Mouse (Mus musculus): ENCODE results near the gene Ppcdc. TPM values are rescaled to one million over a fixed set of nuclear protein-coding genes. Genes with fewer than 3 reads are reported as not detected.
"Not testable (repeated sequence)": the region's sequence is repeated elsewhere in the genome, so short reads cannot be mapped to it uniquely, and the experiment has no call there.

The Ppcdc gene
- polyA plus RNA-seq, 1 experiment from 2014 or later: 7.9 TPM

GRCm38 (mm10) chr9:57439083-57439482 lies 841 bp downstream of the Ppcdc start:
- peak overlapping the region; percentile 75; the same call in 1 of the 2 replicates for H3K27ac ChIP-seq
- peaks cover 2% of the 10 kb centered on the region; the same call in 1 of the 2 replicates for H3K36me3 ChIP-seq (ENCODE audit: inconsistent target)
- H3K79me2 ChIP-seq (ENCODE audit: inconsistent target): no peaks in the 10 kb centered on the region
- WGBS (ENCODE audit: missing documents): 51% methylated on average over 7 of the region's 7 CpGs
- peak overlapping the region; percentile 64 for H3K4me3 ChIP-seq (ENCODE audit: inconsistent target)

GRCm38 (mm10) chr9:57437896-57438614 lies 1.9 kb downstream of the Ppcdc start:
- H3K27ac ChIP-seq: no peak overlapping the region
- no peak overlapping the region for H3K4me3 ChIP-seq (ENCODE audit: inconsistent target)
- no peaks in the 10 kb centered on the region; the same call in 1 of the 2 replicates for H3K36me3 ChIP-seq (ENCODE audit: inconsistent target)
- 92% methylated on average over 9 of the region's 10 CpGs for WGBS (ENCODE audit: missing documents)
- no peaks in the 10 kb centered on the region for H3K79me2 ChIP-seq (ENCODE audit: inconsistent target)

- H3K4me3 ChIP-seq (ENCODE audit: inconsistent target): no peak overlapping the region
- no peaks in the 10 kb centered on the region for H3K36me3 ChIP-seq (ENCODE audit: inconsistent target)
- no peak overlapping the region for H3K27ac ChIP-seq
- WGBS (ENCODE audit: missing documents): 95% methylated on average over 5 of the region's 5 CpGs
- H3K79me2 ChIP-seq (ENCODE audit: inconsistent target): no peaks in the 10 kb centered on the region
Measured at GRCm38 (mm10) chr9:57436166-57436565, 3.8 kb downstream of the Ppcdc start.

GRCm38 (mm10) chr9:57434405-57435165 lies 5.3 kb downstream of the Ppcdc start:
- H3K79me2 ChIP-seq (ENCODE audit: inconsistent target): no peaks in the 10 kb centered on the region
- no peak overlapping the region for H3K4me3 ChIP-seq (ENCODE audit: inconsistent target)
- no peaks in the 10 kb centered on the region for H3K36me3 ChIP-seq (ENCODE audit: inconsistent target)
- 36% methylated on average over 11 of the region's 11 CpGs for WGBS (ENCODE audit: missing documents)
- H3K27ac ChIP-seq: no peak overlapping the region

GRCm38 (mm10) chr9:57433097-57434032 lies 6.6 kb downstream of the Ppcdc start:
- H3K79me2 ChIP-seq (ENCODE audit: inconsistent target): no peaks in the 10 kb centered on the region
- WGBS (ENCODE audit: missing documents): 1% methylated on average over 11 of the region's 11 CpGs
- H3K27ac ChIP-seq: peak overlapping the region; percentile 63
- H3K4me3 ChIP-seq (ENCODE audit: inconsistent target): no peak overlapping the region
- H3K36me3 ChIP-seq (ENCODE audit: inconsistent target): no peaks in the 10 kb centered on the region

GRCm38 (mm10) chr9:57432480-57432879 lies 7.4 kb downstream of the Ppcdc start:
- H3K27ac ChIP-seq: 0 out of 2 replicates have a peak overlapping the region, but pooled peaks have one; percentile 63
- H3K36me3 ChIP-seq (ENCODE audit: inconsistent target): no peaks in the 10 kb centered on the region
- no peaks in the 10 kb centered on the region for H3K79me2 ChIP-seq (ENCODE audit: inconsistent target)
- no peak overlapping the region for H3K4me3 ChIP-seq (ENCODE audit: inconsistent target)
- WGBS (ENCODE audit: missing documents): 98% methylated on average over 3 of the region's 3 CpGs

- no peaks in the 10 kb centered on the region for H3K79me2 ChIP-seq (ENCODE audit: inconsistent target)
- no peaks in the 10 kb centered on the region for H3K36me3 ChIP-seq (ENCODE audit: inconsistent target)
- no peak overlapping the region for H3K27ac ChIP-seq
- WGBS (ENCODE audit: missing documents): 95% methylated on average over 9 of the region's 9 CpGs
- H3K4me3 ChIP-seq (ENCODE audit: inconsistent target): no peak overlapping the region
Measured at GRCm38 (mm10) chr9:57431202-57431601, 8.7 kb downstream of the Ppcdc start.

GRCm38 (mm10) chr9:57428391-57428790 lies 11.5 kb downstream of the Ppcdc start:
- Histone ChIP-seq H3K27ac (peak overlapping the region; percentile 21; the same call in 1 of the 2 replicates), H3K79me2 (ENCODE audit: inconsistent target) (no peaks in the 10 kb centered on the region), H3K36me3 (ENCODE audit: inconsistent target) (no peaks in the 10 kb centered on the region), H3K4me3 (ENCODE audit: inconsistent target) (no peak overlapping the region)
- WGBS (ENCODE audit: missing documents): 13% methylated on average over 4 of the region's 4 CpGs

GRCm38 (mm10) chr9:57427937-57428336 lies 12.0 kb downstream of the Ppcdc start:
- 90% methylated on average over 4 of the region's 4 CpGs for WGBS (ENCODE audit: missing documents)
- H3K36me3 ChIP-seq (ENCODE audit: inconsistent target): no peaks in the 10 kb centered on the region
- H3K4me3 ChIP-seq (ENCODE audit: inconsistent target): no peak overlapping the region
- H3K27ac ChIP-seq: no peak overlapping the region
- no peaks in the 10 kb centered on the region for H3K79me2 ChIP-seq (ENCODE audit: inconsistent target)

- H3K4me3 ChIP-seq (ENCODE audit: inconsistent target); H3K36me3 ChIP-seq (ENCODE audit: inconsistent target); H3K79me2 ChIP-seq (ENCODE audit: inconsistent target); H3K27ac ChIP-seq: not testable (repeated sequence)
- 88% methylated on average over 2 of the region's 4 CpGs for WGBS (ENCODE audit: missing documents)
Measured at GRCm38 (mm10) chr9:57427123-57427522, 12.8 kb downstream of the Ppcdc start.

- Histone ChIP-seq H3K27ac (peak overlapping the region; percentile 83), H3K4me3 (ENCODE audit: inconsistent target) (no peak overlapping the region), H3K79me2 (ENCODE audit: inconsistent target) (no peaks in the 10 kb centered on the region), H3K36me3 (ENCODE audit: inconsistent target) (no peaks in the 10 kb centered on the region)
- 54% methylated on average over 3 of the region's 3 CpGs for WGBS (ENCODE audit: missing documents)
Measured at GRCm38 (mm10) chr9:57425116-57425515, 14.8 kb downstream of the Ppcdc start.

- Histone ChIP-seq H3K36me3 (ENCODE audit: inconsistent target) (no peaks in the 10 kb centered on the region), H3K79me2 (ENCODE audit: inconsistent target) (no peaks in the 10 kb centered on the region), H3K27ac (no peak overlapping the region), H3K4me3 (ENCODE audit: inconsistent target) (no peak overlapping the region)
- WGBS (ENCODE audit: missing documents): 96% methylated on average over 6 of the region's 6 CpGs
Measured at GRCm38 (mm10) chr9:57424066-57424465, 15.9 kb downstream of the Ppcdc start.

- Histone ChIP-seq H3K27ac (peak overlapping the region; percentile 88), H3K79me2 (ENCODE audit: inconsistent target) (no peaks in the 10 kb centered on the region), H3K4me3 (ENCODE audit: inconsistent target) (no peak overlapping the region), H3K36me3 (ENCODE audit: inconsistent target) (no peaks in the 10 kb centered on the region)
- 64% methylated on average over 5 of the region's 5 CpGs for WGBS (ENCODE audit: missing documents)
Measured at GRCm38 (mm10) chr9:57421688-57422111, 18.2 kb downstream of the Ppcdc start.

GRCm38 (mm10) chr9:57421121-57421571 lies 18.8 kb downstream of the Ppcdc start:
- Histone ChIP-seq H3K79me2 (ENCODE audit: inconsistent target) (no peaks in the 10 kb centered on the region), H3K27ac (peak overlapping the region; percentile 88), H3K4me3 (ENCODE audit: inconsistent target) (no peak overlapping the region), H3K36me3 (ENCODE audit: inconsistent target) (no peaks in the 10 kb centered on the region)
- 8% methylated on average over 8 of the region's 9 CpGs for WGBS (ENCODE audit: missing documents)
